Mouse (Mus musculus) intestine, embryonic 14.5 days (tissue): ENCODE measurements around the gene Nfib. TPM values are rescaled to one million over a fixed set of nuclear protein-coding genes. Genes with fewer than 3 reads are reported as not detected.
A peak's percentile ranks its signal among the peaks of the same experiment; 100 is the strongest.

Experiments used
- ATAC-seq: fragments of 200-750 bp; cut with Nextera tagmentation; replicated peaks from 2 replicates; pipeline ENCODE4 v1.8.0; 2017; ENCODE audit warnings: low read depth, moderate number of reproducible peaks, moderate TSS enrichment, moderate library complexity; ENCODE audit not compliant: low FRiP score, low TSS enrichment
- DNase-seq: peaks from one replicate; pipeline ENCODE4 v3.0.0-alpha.2; 2018; ENCODE audit warnings: low spot score
- H3K27ac ChIP-seq: fragments of 300-500 bp; sonication (generic); 2 replicates; pipeline ENCODE4 v1.5.1; 2014; ENCODE audit warnings: low read depth, mild to moderate bottlenecking, control low read depth
- H3K27me3 ChIP-seq: fragments of 300-500 bp; sonication (generic); replicated peaks from 2 replicates; pipeline ENCODE4 v1.6.1; 2014; ENCODE audit warnings: low read length, control low read depth; ENCODE audit not compliant: control insufficient read depth, insufficient read depth
- H3K36me3 ChIP-seq: fragments of 300-500 bp; sonication (generic); 2 replicates; pipeline ENCODE4 v1.6.1; 2014; ENCODE audit warnings: low read length, control low read depth; ENCODE audit not compliant: control insufficient read depth, insufficient read depth
- H3K4me1 ChIP-seq: fragments of 300-500 bp; sonication (generic); replicated peaks from 2 replicates; pipeline ENCODE4 v1.6.1; 2014; ENCODE audit warnings: low read length, control low read depth, mixed read lengths; ENCODE audit not compliant: control insufficient read depth, insufficient read depth
- H3K4me2 ChIP-seq: fragments of 300-500 bp; sonication (generic); 2 replicates; pipeline ENCODE4 v1.6.1; 2014; ENCODE audit warnings: low read length
- H3K4me3 ChIP-seq: fragments of 300-500 bp; sonication (generic); 2 replicates; pipeline ENCODE4 v1.5.1; 2014; ENCODE audit warnings: low read depth, low read length, control low read depth, mixed read lengths
- H3K9ac ChIP-seq: fragments of 300-500 bp; sonication (generic); 2 replicates; pipeline ENCODE4 v1.6.1; 2014; ENCODE audit warnings: mild to moderate bottlenecking, low read length
- H3K9me3 ChIP-seq: fragments of 300-500 bp; sonication (generic); 2 replicates; pipeline ENCODE4 v1.6.1; 2016; ENCODE audit warnings: low read length, control low read depth; ENCODE audit not compliant: control insufficient read depth
- WGBS: fragments of 180-500 bp; shearing (Covaris S2); extraction: QIAGEN DNeasy Blood & Tissue Kit; methylation state at CpG from one replicate; pipeline ENCODE4 v1.1.7; 2014; 5-methylcytosine and 5-hydroxymethylcytosine counted together
- polyA plus RNA-seq: library from polyadenylated mRNA; unstranded; fragments of >200 nt; fragmentation: Nextera tagmentation; extraction: Ambion mirVana; gene quantifications from 2 replicates; pipeline ENCODE4 v1.2.1, GENCODE M21; 2014

Nfib gene
- polyA plus RNA-seq, 1 experiment from 2014 or later, result 61.7 TPM

GRCm38 (mm10) chr4:82298606-82299005 lies 406.9 kb downstream of the Nfib start:
- H3K4me3 ChIP-seq, result no peak overlapping the region
- 0 out of 2 replicates have a peak, but pooled peaks cover 8% of the 10 kb centered on the region for H3K4me1 ChIP-seq
- ATAC-seq (no peak), DNase-seq (no peak)
- H3K9me3 ChIP-seq, result no peaks in the 10 kb centered on the region
- H3K4me2 ChIP-seq, result no peak overlapping the region
- H3K9ac ChIP-seq, result no peak overlapping the region
- no peaks in the 10 kb centered on the region for H3K27me3 ChIP-seq
- WGBS, result 78% methylated on average over 1 of the region's 1 CpGs
- H3K36me3 ChIP-seq, result peaks cover 15% of the 10 kb centered on the region
- no peak overlapping the region for H3K27ac ChIP-seq

- Histone ChIP-seq H3K9me3 (no peaks in the 10 kb centered on the region), H3K27me3 (no peaks in the 10 kb centered on the region), H3K4me1 (0 out of 2 replicates have a peak, but pooled peaks cover 2% of the 10 kb centered on the region), H3K9ac (no peak overlapping the region), H3K36me3 (peaks cover 14% of the 10 kb centered on the region), H3K27ac (no peak overlapping the region), H3K4me3 (no peak overlapping the region), H3K4me2 (no peak overlapping the region)
- 93% methylated on average over 2 of the region's 2 CpGs for WGBS
- no peak for ATAC-seq
- DNase-seq, result no peak
Observed at GRCm38 (mm10) chr4:82297562-82297961, 408.0 kb downstream of the Nfib start.

- Histone ChIP-seq H3K4me3 (no peak overlapping the region), H3K9me3 (no peaks in the 10 kb centered on the region), H3K27me3 (no peaks in the 10 kb centered on the region), H3K4me1 (no peaks in the 10 kb centered on the region), H3K4me2 (no peak overlapping the region), H3K9ac (no peak overlapping the region), H3K27ac (no peak overlapping the region), H3K36me3 (peaks cover 13% of the 10 kb centered on the region)
- WGBS, result 89% methylated on average over 1 of the region's 1 CpGs
- DNase-seq (no peak), ATAC-seq (no peak)
Observed at GRCm38 (mm10) chr4:82294066-82294465, 411.5 kb downstream of the Nfib start.

- no peak overlapping the region for H3K27ac ChIP-seq
- no peaks in the 10 kb centered on the region for H3K9me3 ChIP-seq
- DNase-seq, result peak; percentile 29
- H3K4me3 ChIP-seq, result no peak overlapping the region
- no peak for ATAC-seq
- H3K36me3 ChIP-seq, result peaks cover 10% of the 10 kb centered on the region
- H3K27me3 ChIP-seq, result no peaks in the 10 kb centered on the region
- H3K4me2 ChIP-seq, result no peak overlapping the region
- no peak overlapping the region for H3K9ac ChIP-seq
- 74% methylated on average over 4 of the region's 4 CpGs for WGBS
- no peaks in the 10 kb centered on the region for H3K4me1 ChIP-seq
Observed at GRCm38 (mm10) chr4:82291174-82291847, 414.2 kb downstream of the Nfib start.

GRCm38 (mm10) chr4:82290623-82291022 lies 414.9 kb downstream of the Nfib start:
- H3K4me2 ChIP-seq, result no peak overlapping the region

GRCm38 (mm10) chr4:82289596-82289995 lies 416.0 kb downstream of the Nfib start:
- DNase-seq (peak; percentile 47), ATAC-seq (no peak)
- no peak overlapping the region for H3K4me3 ChIP-seq
- 0 out of 2 replicates have a peak, but pooled peaks cover 2% of the 10 kb centered on the region for H3K36me3 ChIP-seq
- no peak overlapping the region for H3K4me2 ChIP-seq
- no peaks in the 10 kb centered on the region for H3K27me3 ChIP-seq
- 76% methylated on average over 7 of the region's 7 CpGs for WGBS
- no peak overlapping the region for H3K9ac ChIP-seq
- no peak overlapping the region for H3K27ac ChIP-seq
- no peaks in the 10 kb centered on the region for H3K4me1 ChIP-seq
- H3K9me3 ChIP-seq, result no peaks in the 10 kb centered on the region

More at GRCm38 (mm10) chr4:82290623-82291022, 414.9 kb downstream of the Nfib start:
- Histone ChIP-seq H3K9ac (no peak overlapping the region), H3K9me3 (no peaks in the 10 kb centered on the region), H3K4me3 (no peak overlapping the region), H3K4me1 (no peaks in the 10 kb centered on the region), H3K27ac (no peak overlapping the region; the same call in 1 of the 2 replicates), H3K27me3 (no peaks in the 10 kb centered on the region), H3K36me3 (0 out of 2 replicates have a peak, but pooled peaks cover 7% of the 10 kb centered on the region)
- ATAC-seq (no peak), DNase-seq (peak; percentile 13)
- 80% methylated on average over 9 of the region's 9 CpGs for whole genome bisulfite sequencing

- no peak overlapping the region for H3K4me2 ChIP-seq
- no peak overlapping the region for H3K4me3 ChIP-seq
- H3K27ac ChIP-seq, result no peak overlapping the region
- 72% methylated on average over 2 of the region's 2 CpGs for WGBS
- 0 out of 2 replicates have a peak, but pooled peaks cover 2% of the 10 kb centered on the region for H3K36me3 ChIP-seq
- no peaks in the 10 kb centered on the region for H3K4me1 ChIP-seq
- H3K9me3 ChIP-seq, result no peaks in the 10 kb centered on the region
- no peak overlapping the region for H3K9ac ChIP-seq
- peak; percentile 39 for DNase-seq
- no peak for ATAC-seq
- no peaks in the 10 kb centered on the region for H3K27me3 ChIP-seq
Observed at GRCm38 (mm10) chr4:82288138-82288537, 417.4 kb downstream of the Nfib start.

- H3K9ac ChIP-seq, result no peak overlapping the region
- 0 out of 2 replicates have a peak, but pooled peaks cover 2% of the 10 kb centered on the region for H3K36me3 ChIP-seq
- WGBS, result 80% methylated on average over 2 of the region's 2 CpGs
- no peak overlapping the region for H3K4me3 ChIP-seq
- no peaks in the 10 kb centered on the region for H3K27me3 ChIP-seq
- H3K4me1 ChIP-seq, result no peaks in the 10 kb centered on the region
- ATAC-seq, result no peak
- no peak overlapping the region for H3K4me2 ChIP-seq
- peak; percentile 48 for DNase-seq
- no peaks in the 10 kb centered on the region for H3K9me3 ChIP-seq
- no peak overlapping the region for H3K27ac ChIP-seq
Observed at GRCm38 (mm10) chr4:82287454-82287853, 418.1 kb downstream of the Nfib start.

- H3K27me3 ChIP-seq, result no peaks in the 10 kb centered on the region
- H3K9me3 ChIP-seq, result no peaks in the 10 kb centered on the region
- no peak overlapping the region for H3K4me3 ChIP-seq
- ATAC-seq (no peak), DNase-seq (peak; percentile 43)
- no peaks in the 10 kb centered on the region for H3K4me1 ChIP-seq
- H3K27ac ChIP-seq, result no peak overlapping the region
- H3K9ac ChIP-seq, result no peak overlapping the region
- H3K4me2 ChIP-seq, result no peak overlapping the region
- 0 out of 2 replicates have a peak, but pooled peaks cover 2% of the 10 kb centered on the region for H3K36me3 ChIP-seq
- WGBS, result 88% methylated on average over 2 of the region's 2 CpGs
Observed at GRCm38 (mm10) chr4:82286931-82287330, 418.6 kb downstream of the Nfib start.
